Mouse (Mus musculus) 416B (cell line): ENCODE measurements around the gene Ina.
A peak's percentile ranks its signal among the peaks of the same experiment; 100 is the strongest.
"Not testable (repeated sequence)": the region's sequence is repeated elsewhere in the genome, so short reads cannot be mapped to it uniquely, and the experiment has no call there.

ENCODE experiments used
- DNase-seq: peaks from one replicate; pipeline ENCODE4 v3.0.0; 2011; ENCODE audit warnings: low read depth

The Ina gene

GRCm38 (mm10) chr19:47014447-47015381 lies at the start of gene Ina, which contains the start of gene Nt5c2:
Gene Ina (plus strand): TSS chr19:47014698.
Gene Nt5c2 (minus strand): TSS chr19:47015153.
- DNase-seq: no peak

- peak; percentile 59 for DNase-seq
Measured at GRCm38 (mm10) chr19:46965496-46965895, 49.0 kb upstream of the Ina start.

GRCm38 (mm10) chr19:46966330-46966729 lies 48.2 kb upstream of the Ina start:
- no peak for DNase-seq

DNA sequence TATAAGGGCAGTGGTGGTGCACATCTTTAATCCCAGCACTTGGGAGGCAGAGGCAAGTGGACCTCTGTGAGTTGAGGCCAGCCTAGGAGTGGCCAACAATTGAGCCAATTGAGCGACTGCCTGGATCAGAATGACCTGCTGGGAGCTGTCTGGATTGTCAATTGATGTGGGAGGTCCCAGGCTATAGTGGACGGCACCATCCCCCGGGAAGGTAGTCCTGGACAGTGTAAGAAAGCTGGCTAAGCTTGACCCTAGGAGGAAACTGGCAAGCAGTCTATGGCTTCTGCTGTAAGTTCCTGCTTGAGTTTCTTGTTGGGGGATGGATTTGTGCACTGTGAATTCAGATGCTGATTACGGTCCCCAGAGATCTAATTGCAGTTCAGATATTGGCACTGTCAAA lies 46.6 kb upstream of the Ina start:
- no peak for DNase-seq

DNA sequence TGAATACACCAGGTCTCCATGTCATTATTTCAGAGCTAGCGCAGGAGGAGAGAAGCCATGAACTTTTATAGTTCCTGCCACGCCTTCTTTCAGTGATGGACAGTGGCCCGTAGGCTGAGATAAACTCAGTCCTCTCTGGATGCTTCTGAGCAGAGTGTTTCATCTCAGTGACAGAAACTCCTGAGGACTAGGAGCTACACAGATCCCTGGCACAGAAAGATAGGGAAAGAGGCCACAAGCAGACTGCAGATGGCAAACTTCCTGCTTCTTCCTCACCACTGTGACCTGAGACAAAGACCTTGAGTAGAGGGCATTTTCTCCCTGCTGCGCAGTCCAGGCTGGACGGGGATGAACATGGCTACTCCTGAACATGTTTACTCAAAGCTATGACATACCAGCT lies 45.7 kb upstream of the Ina start:
- DNase-seq: no peak

GRCm38 (mm10) chr19:46969286-46969985 lies 45.1 kb upstream of the Ina start:
- DNase-seq: no peak

DNA sequence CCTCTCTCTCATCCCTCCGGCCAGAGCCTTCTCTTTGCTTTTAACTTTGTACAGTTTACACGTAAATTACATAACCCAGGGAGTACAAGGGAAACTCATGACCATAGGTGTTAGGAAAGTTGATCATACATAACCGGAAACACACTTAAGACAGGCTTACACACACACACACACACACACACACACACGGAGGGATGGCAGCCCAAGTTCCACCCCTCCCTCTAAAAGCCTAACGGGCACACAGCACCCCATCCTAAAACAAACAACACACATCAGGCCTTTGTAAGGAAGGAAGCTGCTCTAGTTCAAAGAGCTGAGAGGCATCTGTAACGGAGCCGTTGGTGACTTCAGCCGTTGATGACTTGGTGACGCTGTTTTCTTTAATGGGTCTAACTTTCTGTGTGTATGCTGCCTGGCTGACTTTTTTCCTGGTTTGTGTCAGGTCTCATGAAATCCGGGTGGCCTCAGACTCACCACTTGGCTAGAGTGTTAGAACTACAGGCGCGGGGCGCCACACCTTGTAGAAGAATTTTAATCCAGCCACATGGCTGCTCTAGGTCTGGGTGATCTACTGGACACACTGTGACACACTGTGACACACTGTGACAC lies 44.3 kb upstream of the Ina start:
- no peak for DNase-seq

DNA sequence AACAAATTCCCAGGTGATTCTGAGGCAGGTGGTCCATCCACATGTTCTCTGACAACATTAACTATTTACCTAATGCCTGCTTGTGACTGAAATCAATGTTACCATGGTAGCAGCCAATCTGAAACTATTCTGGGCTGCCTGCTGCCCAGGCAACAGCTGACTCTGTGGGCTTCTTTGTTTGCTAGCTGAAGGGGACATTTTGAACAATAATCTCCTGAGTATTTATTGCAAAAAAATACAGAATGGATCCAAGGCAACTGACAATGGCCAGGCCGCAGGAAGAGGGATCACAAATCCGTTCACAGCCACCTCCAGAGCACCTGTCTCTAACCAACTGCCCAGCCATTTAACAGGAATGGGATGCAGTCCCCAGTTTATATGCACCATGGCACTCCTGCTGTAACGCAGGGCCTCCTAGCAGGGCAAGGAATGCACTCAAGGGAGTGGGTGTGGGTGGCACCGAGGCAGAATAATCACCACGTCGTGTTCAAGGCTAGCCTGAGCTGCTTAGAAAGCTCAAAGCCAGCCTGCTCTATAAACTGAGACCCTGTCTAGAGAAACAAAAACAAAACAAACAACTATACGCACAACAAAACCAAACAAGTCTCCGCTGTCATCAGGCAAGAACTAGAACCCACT lies 43.3 kb upstream of the Ina start:
- no peak for DNase-seq

DNA sequence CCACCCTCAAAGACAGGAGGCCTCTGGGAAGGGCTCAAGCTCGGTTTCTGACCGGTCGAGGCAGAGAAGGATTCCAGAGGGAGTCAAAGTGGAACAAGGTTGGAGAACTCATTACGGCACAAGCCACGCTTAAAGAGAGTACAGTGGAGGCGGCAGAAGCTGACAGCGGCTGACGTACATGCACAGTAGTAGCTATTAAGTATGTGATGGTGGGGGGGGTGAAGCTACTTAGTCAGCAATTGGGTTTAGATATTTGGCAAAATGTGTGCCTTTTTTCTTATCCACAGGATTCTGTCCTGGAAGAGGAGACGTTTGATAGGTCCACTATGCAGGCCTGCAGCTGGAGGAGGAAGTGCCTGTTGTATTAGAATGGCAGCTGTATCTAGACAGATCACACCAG lies 42.8 kb upstream of the Ina start:
- DNase-seq: no peak

DNA sequence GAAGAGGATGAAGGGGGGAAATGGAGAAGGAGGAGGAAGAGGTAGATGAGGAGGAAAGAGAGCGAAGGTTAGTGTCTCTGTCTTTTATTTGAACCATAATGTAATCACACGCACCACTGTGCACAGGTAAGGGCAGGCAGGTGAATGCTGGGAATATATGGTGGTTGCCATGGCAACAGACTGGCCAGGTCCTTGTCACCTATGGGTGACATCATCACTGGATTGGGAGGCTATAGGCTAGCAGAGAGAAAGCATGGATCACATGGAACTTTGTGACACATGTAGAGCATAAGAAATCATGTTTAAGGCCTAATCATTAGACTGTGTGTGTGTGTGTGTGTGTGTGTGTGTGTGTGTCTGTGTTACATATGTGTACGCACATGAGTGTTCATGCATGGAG lies 42.3 kb upstream of the Ina start:
- no peak for DNase-seq

- DNase-seq: no peak
Measured at GRCm38 (mm10) chr19:46975565-46975964, 38.9 kb upstream of the Ina start.

DNA sequence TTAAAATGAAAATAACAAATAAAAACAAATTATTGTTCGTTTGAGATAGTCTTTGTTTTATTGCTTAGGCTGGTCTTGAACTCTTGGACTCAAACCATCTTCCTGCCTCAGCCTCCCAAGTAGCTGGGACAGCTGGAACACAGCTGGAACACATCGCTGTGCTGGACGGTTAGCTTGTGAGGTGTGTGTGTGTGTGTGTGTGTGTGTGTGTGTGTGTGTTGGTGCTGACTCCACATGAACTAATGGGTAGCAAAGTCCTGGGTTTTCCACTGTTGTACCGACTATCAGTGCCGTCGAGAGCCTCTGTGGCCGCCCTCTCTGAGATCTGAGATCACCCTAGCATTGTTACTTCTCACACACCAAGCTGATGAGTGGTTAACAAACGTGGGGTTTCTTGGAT lies 38.5 kb upstream of the Ina start:
- DNase-seq: no peak

GRCm38 (mm10) chr19:46976743-46977142 lies 37.8 kb upstream of the Ina start:
- no peak for DNase-seq

- DNase-seq: no peak
Measured at GRCm38 (mm10) chr19:46977460-46977859, 37.0 kb upstream of the Ina start.

DNA sequence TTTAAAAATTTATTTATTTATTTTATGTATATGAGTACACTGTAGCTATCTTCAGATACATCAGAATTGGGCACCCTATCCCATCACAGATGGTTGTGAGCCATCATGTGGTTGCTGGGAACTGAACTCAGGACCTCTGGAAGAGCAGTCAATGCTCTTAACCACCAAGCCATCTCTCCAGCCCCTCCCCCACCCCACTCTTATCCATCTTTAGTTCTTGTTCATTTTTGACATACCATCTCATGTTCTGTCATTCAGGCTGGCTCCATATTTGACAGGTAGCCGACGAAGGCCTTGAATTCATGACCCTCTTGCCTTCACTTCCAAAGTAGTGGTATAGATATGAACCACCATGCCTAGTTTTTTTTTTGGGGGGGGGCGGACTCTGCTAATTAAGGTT lies 36.4 kb upstream of the Ina start:
- not testable (repeated sequence) for DNase-seq

DNA sequence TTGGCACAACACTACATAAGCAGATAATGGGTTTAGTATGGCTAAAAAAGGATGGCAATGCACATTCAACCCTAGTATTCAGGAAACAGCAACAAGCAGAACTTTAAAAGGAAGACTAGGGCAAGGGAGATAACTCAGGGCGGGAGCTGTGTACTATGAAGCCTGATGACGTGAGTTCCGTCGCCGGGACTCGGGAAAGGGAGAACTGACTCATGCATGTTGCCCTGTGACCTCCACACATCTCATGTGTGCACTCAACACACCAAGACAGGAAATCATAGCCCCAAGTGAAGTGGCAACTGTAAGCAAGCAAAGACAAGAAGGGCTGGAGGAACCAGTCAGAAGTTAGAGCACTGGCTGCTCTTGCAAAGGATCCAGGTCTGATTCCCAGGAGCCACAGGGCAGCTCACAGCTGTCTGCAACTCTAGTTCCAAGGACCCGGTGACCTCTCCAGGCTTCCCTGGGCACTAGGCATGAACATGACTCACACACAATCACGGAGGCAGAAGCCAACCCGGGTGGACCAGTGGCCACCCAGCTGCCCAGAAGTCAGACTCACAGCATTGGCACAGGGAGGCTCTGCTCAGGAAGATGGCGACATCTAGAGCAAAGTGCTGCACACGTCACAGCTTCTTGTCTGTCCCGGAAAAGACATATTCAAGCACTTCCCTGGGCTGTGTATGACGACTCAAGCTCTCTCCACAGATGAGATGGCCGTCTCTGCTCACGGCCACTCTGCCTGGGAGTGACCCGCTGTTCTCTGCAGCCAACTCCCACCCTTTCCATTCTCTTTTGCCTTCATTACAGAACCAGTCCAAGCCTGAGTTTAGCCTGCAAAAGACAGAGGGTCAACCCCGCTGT lies 35.3 kb upstream of the Ina start:
- DNase-seq: peak; percentile 67

DNA sequence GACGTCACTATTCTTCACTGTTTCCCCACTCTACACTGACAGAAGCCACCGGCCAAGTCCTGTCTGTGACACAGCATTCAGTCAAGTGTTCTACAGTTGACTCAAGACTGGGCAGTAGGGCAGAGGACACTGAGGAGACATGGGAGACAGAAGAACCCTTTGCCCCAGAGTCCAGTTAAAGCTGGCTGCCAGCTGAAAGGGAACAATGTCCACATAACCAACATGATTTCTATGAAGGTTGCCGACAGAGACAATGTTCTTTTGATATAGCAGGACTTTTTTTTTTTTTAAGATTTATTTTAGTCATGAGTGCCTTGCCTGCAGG lies 34.8 kb upstream of the Ina start:
- DNase-seq: peak; percentile 32

DNA sequence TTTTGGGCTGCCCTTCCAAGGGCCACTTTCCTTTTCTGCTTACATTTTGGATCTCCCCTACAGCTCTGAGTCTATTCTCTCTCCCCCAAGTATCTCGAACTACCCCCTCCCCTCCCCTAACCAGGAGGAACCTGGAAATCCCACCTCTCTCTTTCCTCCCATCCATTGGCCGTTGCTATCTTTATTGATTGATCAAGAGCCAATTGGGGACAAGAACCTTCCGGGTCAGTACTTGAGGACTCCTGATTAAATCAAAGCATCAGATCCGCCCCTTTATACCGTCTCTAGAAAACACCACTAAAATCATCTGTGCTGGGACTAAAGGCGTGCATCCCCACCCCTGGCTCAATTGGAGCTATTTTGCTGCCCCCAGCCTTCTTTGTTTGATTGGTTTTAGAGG lies 33.0 kb upstream of the Ina start:
- DNase-seq: no peak

GRCm38 (mm10) chr19:46983352-46983965 lies 31.0 kb upstream of the Ina start:
- no peak for DNase-seq

- peak; percentile 72 for DNase-seq
Measured at GRCm38 (mm10) chr19:46983966-46984380, 30.5 kb upstream of the Ina start.
